Mouse (Mus musculus) forebrain, postnatal 0 days (tissue): ENCODE results near the gene Rhbdf1. TPM values are rescaled to one million over a fixed set of nuclear protein-coding genes. Genes with fewer than 3 reads are reported as not detected.

Experiments
- ATAC-seq: fragments of 200-750 bp; cut with Nextera tagmentation; 2 replicates; pipeline ENCODE4 v1.8.0; 2017; ENCODE audit warnings: mild to moderate bottlenecking, moderate library complexity
- DNase-seq: peaks from one replicate; pipeline ENCODE4 v3.0.0-alpha.2; 2015
- H3K27ac ChIP-seq: fragments of 300-500 bp; sonication (generic); 2 replicates; pipeline ENCODE4 v1.5.1; 2014; ENCODE audit warnings: low read depth, mild to moderate bottlenecking, antibody characterized with exemption, low read length, moderate library complexity, mixed read lengths
- H3K27me3 ChIP-seq: fragments of 300-500 bp; sonication (generic); 2 replicates; pipeline ENCODE4 v1.6.1; 2014; ENCODE audit warnings: mild to moderate bottlenecking, low read length, mixed read lengths; ENCODE audit not compliant: insufficient read depth
- H3K36me3 ChIP-seq: fragments of 300-500 bp; sonication (generic); 2 replicates; pipeline ENCODE4 v1.6.1; 2014; ENCODE audit warnings: mild to moderate bottlenecking, moderate library complexity; ENCODE audit not compliant: insufficient read depth
- H3K4me1 ChIP-seq: fragments of 300-500 bp; sonication (generic); 2 replicates; pipeline ENCODE4 v1.6.1; 2014; ENCODE audit warnings: antibody characterized with exemption; ENCODE audit not compliant: insufficient read depth
- H3K4me2 ChIP-seq: fragments of 300-500 bp; sonication (generic); 2 replicates; pipeline ENCODE4 v1.6.1; 2014; ENCODE audit warnings: low read depth, mild to moderate bottlenecking, moderate library complexity
- H3K4me3 ChIP-seq: fragments of 300-500 bp; sonication (generic); 2 replicates; pipeline ENCODE4 v1.5.1; 2014; ENCODE audit warnings: low read depth, low read length, mixed read lengths
- H3K9ac ChIP-seq: fragments of 300-500 bp; sonication (generic); 2 replicates; pipeline ENCODE4 v1.6.1; 2014; ENCODE audit warnings: mild to moderate bottlenecking
- H3K9me3 ChIP-seq: fragments of 300-500 bp; sonication (generic); 2 replicates; pipeline ENCODE4 v1.6.1; 2016; ENCODE audit warnings: low read length
- CTCF ChIP-seq: sonication (generic); IDR thresholded peaks from 2 replicates; pipeline ENCODE4 v1.5.1; 2016; ENCODE audit warnings: antibody characterized with exemption, control low read depth, low read depth
- WGBS: fragments of 180-500 bp; shearing (Covaris S2); extraction: QIAGEN DNeasy Blood & Tissue Kit; methylation state at CpG from one replicate; pipeline ENCODE4 v1.1.7; 2014; 5-methylcytosine and 5-hydroxymethylcytosine counted together
- polyA plus RNA-seq: library from polyadenylated mRNA; unstranded; fragments of >200 nt; fragmentation: Nextera tagmentation; extraction: Ambion mirVana; gene quantifications from 2 replicates; pipeline ENCODE4 v1.2.1, GENCODE M21; 2015
- total RNA-seq: library from RNA; depleted of rRNA; stranded (reverse); fragments of >200 nt; gene quantifications from 2 replicates; pipeline ENCODE4 v1.2.3, GENCODE M21; 2014

Rhbdf1 gene
- total and polyA plus RNA-seq, 2 experiments from 2014 or later, result 17.9 to 23.2 TPM

DNA sequence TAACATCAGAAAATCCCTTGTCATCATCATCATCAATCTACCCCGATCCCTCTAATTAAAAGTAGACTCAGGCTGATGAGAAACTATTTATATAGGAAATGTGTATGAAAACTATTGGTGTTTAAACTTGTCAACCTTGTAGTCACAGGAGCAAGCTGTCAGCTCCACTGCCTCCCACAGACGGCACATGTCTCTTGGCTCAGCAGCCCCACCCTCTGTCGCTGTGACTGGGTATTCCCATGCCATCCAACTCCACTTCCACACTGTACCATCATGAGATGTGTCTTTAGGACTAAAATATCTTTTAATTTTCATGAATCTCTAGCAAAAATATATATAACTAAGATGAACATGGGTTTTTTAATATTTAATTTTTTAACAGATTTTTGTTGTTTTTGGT, 26.2 kb upstream of the Rhbdf1 start:
- Histone ChIP-seq H3K27me3 (no peaks in the 10 kb centered on the region), H3K4me2 (no peak overlapping the region), H3K4me3 (no peak overlapping the region), H3K9me3 (no peaks in the 10 kb centered on the region), H3K4me1 (no peaks in the 10 kb centered on the region), H3K36me3 (peaks cover 56% of the 10 kb centered on the region), H3K27ac (no peak overlapping the region), H3K9ac (no peak overlapping the region)
- 79% methylated on average over 3 of the region's 3 CpGs for WGBS
- DNase-seq, result no peak
- TF ChIP-seq CTCF, result no peak
- no peak for ATAC-seq

DNA sequence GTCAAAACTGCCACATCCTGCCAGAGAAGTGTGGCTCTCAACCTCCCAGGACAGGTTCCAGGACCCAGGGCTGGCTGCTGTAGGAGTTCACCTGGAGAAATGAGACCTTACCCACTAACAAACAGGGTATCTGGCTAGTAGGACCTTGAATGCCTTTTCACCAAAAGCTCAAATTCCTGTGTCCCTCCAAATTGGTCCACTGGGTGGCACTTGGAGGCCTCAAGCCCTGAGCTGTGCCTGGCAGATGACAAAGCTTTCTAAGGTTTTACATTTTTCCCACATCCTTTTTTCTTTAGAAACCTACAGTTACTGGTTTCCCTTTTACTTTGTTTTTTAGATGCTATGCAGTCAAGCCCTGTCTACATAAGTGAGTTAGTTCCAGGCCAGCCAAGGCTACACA, 25.0 kb upstream of the Rhbdf1 start:
- no peak for DNase-seq

DNA sequence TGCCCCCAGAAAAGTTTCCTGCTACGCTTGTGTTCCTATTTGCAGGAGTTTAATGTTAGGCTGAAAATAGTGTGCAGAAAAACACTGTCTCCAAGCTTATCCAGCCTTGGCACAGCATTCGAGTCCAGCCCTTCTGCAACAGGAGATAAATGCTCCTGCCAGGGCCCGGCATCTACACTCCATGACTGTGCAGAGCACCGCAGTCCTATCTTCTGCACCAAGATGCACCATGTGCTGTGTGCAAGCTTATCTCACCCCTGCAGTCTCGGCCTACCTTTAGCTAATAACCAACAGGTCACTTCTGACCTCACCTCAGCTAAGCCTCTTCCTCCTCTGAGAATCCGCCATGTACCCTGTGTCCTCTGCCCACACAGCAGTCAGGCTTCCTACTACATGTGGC, 23.5 kb upstream of the Rhbdf1 start:
- Histone ChIP-seq H3K4me3 (no peak overlapping the region), H3K4me1 (no peaks in the 10 kb centered on the region), H3K27ac (no peak overlapping the region), H3K36me3 (peaks cover 52% of the 10 kb centered on the region), H3K9ac (no peak overlapping the region), H3K4me2 (no peak overlapping the region), H3K9me3 (no peaks in the 10 kb centered on the region), H3K27me3 (no peaks in the 10 kb centered on the region)
- ATAC-seq (no peak), DNase-seq (no peak)
- TF ChIP-seq CTCF, result no peak
- 96% methylated on average over 6 of the region's 6 CpGs for WGBS

More for the DNA sequence above, 25.0 kb upstream of the Rhbdf1 start:
- no peak overlapping the region for H3K27ac ChIP-seq
- no peak overlapping the region for H3K4me3 ChIP-seq
- H3K27me3 ChIP-seq, result no peaks in the 10 kb centered on the region
- no peak overlapping the region for H3K9ac ChIP-seq
- H3K4me2 ChIP-seq, result no peak overlapping the region
- no peaks in the 10 kb centered on the region for H3K4me1 ChIP-seq
- TF ChIP-seq CTCF, result peak; percentile 50
- no peak for ATAC-seq
- H3K36me3 ChIP-seq, result peaks cover 59% of the 10 kb centered on the region
- no peaks in the 10 kb centered on the region for H3K9me3 ChIP-seq

DNA sequence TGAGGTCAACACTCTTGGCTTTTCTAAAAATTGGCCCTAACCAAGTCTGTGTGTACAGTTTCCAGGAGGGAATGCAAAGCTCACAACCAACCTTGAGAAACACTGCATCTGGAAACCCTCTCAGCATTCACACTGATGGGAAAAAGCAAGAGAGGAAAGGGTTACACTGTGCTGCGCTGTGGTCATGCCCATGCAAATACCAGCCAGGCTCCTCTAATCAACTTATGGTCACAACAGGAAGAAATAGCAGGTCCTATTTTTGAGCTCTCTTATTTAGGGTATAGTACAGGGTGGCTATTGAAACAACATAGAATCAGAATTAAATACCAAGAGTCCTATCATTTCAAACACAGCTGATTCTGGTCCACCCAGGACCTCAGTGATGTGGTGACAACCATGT, 22.5 kb upstream of the Rhbdf1 start:
- WGBS, result 89% methylated on average over 1 of the region's 1 CpGs
- no peaks in the 10 kb centered on the region for H3K9me3 ChIP-seq
- no peak for DNase-seq
- ATAC-seq, result no peak
- H3K4me1 ChIP-seq, result no peaks in the 10 kb centered on the region
- H3K9ac ChIP-seq, result no peak overlapping the region
- no peak for TF ChIP-seq CTCF
- H3K27me3 ChIP-seq, result no peaks in the 10 kb centered on the region
- H3K36me3 ChIP-seq, result peaks cover 44% of the 10 kb centered on the region
- no peak overlapping the region for H3K4me2 ChIP-seq
- no peak overlapping the region for H3K4me3 ChIP-seq
- H3K27ac ChIP-seq, result no peak overlapping the region

DNA sequence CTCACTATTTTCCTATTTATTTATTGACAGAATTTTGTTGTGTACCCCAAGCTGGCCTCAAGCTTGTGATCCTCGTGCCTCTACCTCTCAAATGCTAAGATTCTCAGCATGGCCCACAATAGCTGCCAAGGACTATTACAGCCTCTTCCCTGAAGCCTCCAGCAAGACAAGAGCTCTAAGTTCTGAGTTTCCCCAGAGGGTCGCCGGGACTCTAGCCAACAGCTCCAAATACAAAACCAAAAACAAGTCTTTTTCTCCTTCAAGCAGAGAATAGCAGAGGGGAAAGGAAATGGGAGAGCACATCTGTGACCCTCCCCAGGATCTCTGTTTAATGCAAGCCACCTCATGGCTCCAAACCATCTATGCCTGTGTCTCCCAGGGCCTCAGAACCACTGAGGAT, 22.0 kb upstream of the Rhbdf1 start:
- H3K4me1 ChIP-seq, result no peaks in the 10 kb centered on the region
- no peaks in the 10 kb centered on the region for H3K9me3 ChIP-seq
- no peak overlapping the region for H3K4me3 ChIP-seq
- H3K27me3 ChIP-seq, result no peaks in the 10 kb centered on the region
- no peak overlapping the region for H3K4me2 ChIP-seq
- no peak overlapping the region for H3K27ac ChIP-seq
- DNase-seq (no peak), ATAC-seq (no peak)
- H3K9ac ChIP-seq, result no peak overlapping the region
- TF ChIP-seq CTCF, result no peak
- H3K36me3 ChIP-seq, result peaks cover 40% of the 10 kb centered on the region
- 70% methylated on average over 3 of the region's 3 CpGs for WGBS

DNA sequence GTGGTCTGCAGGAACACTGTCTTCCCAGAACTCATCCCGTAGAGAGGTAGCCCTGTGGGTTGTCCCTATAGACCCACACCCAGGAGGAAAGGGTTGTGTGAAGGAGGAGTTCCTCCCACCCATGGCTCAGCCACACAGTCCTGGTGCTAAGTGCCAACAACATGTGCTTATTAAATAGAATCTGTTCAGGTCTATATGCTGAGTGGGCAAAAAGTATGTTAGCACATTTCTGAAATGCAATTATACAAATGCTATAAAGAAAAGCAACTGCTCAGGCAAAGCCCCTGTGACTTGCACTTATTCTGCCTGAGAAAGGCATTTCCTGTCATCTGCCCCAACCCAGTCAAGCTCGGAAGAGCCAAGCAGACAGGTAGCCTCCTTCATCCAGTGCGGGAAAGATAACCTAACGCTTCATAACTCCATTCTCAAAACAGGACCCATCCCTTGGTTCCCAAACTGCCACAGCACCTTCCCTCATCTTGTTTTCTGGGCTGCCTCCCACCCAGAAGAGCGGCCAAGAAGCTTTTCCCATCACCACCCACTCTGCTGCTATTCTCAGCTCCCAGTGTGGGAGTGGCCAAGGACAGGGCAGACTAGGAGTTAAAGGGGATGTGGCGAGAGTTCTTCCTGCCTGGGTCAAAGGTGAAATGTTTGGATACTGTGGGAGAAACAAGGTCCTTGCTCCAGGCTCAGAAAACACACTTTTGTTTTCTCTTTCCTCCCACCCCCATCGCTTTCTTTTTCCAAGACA, 21.3 kb upstream of the Rhbdf1 start:
- no peak for TF ChIP-seq CTCF
- Histone ChIP-seq H3K4me2 (no peak overlapping the region), H3K4me1 (no peaks in the 10 kb centered on the region), H3K27me3 (no peaks in the 10 kb centered on the region), H3K27ac (no peak overlapping the region), H3K9me3 (no peaks in the 10 kb centered on the region), H3K9ac (no peak overlapping the region), H3K36me3 (peaks cover 44% of the 10 kb centered on the region), H3K4me3 (no peak overlapping the region)
- WGBS, result 78% methylated on average over 7 of the region's 7 CpGs
- no peak for ATAC-seq
- DNase-seq, result no peak

DNA sequence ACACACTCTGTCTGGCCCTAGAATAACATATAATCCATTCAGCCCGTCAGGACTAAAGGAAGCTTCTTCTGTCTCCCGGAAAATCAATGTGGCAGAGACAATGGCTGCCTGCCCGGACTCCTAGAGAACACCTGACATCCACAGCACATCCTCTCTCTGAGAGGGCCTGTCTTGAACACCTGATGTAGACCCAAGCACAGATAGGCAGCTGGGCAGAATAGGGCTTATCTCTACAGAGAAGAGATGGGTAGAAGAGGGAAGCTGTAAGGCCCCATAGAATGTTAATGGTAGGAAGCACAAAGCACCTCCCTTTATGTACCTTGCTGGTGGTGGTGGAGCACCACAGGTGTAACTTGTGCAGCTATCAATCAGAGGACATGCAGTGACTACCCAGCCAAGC, 20.1 kb upstream of the Rhbdf1 start:
- WGBS, result 92% methylated on average over 3 of the region's 3 CpGs
- no peak for TF ChIP-seq CTCF
- H3K9me3 ChIP-seq, result no peaks in the 10 kb centered on the region
- H3K27ac ChIP-seq, result no peak overlapping the region
- peaks cover 35% of the 10 kb centered on the region for H3K36me3 ChIP-seq
- 0 out of 2 replicates have a peak overlapping the region, but pooled peaks have one; percentile 6 for H3K9ac ChIP-seq
- no peak overlapping the region for H3K4me2 ChIP-seq
- no peak for ATAC-seq
- no peaks in the 10 kb centered on the region for H3K4me1 ChIP-seq
- no peaks in the 10 kb centered on the region for H3K27me3 ChIP-seq
- DNase-seq, result no peak
- no peak overlapping the region for H3K4me3 ChIP-seq
